Mouse (Mus musculus): ENCODE results near the gene Pkp2. TPM values are rescaled to one million over a fixed set of nuclear protein-coding genes. Genes with fewer than 3 reads are reported as not detected.

The Pkp2 gene
- not detected for total RNA-seq (2023)

GRCm38 (mm10) chr16:16213079-16213760 is at the start of gene Pkp2:
Pkp2 (plus strand) TSS chr16:16213318.

GRCm38 (mm10) chr16:16302369-16303137 is 89.4 kb downstream of the Pkp2 start, which contains the start of gene Yars2:
Yars2 (plus strand) TSS chr16:16302965.

Other genes starting within 250 kb of the Pkp2 start
- gene Yars2, start 89.6 kb downstream of the Pkp2 start, total RNA-seq (2023), result 10 to 100 TPM; 10.3 to 12.4 TPM
- 10 to 100 TPM; 30.0 to 33.3 TPM for gene Dnm1l, start 145.6 kb downstream of the Pkp2 start, total RNA-seq (2023)

Measured in neutrophil, adult 83 days (primary cell).